Mouse (Mus musculus): ENCODE results near the gene Slc22a4. TPM values are rescaled to one million over a fixed set of nuclear protein-coding genes. Genes with fewer than 3 reads are reported as not detected.

Gene Slc22a4
- total and polyA plus RNA-seq, 3 experiments: 3.5 to 5.8 TPM; not detected in 1

GRCm38 (mm10) chr11:54064412-54064978 lies 36.6 kb upstream of the Slc22a4 start:
- Histone ChIP-seq H3K9ac (ENCODE audit: control insufficient read depth, low read depth, low read length, poor library complexity, severe bottlenecking) (no peak overlapping the region), H3K27ac (ENCODE audit: control insufficient read depth, low read depth, low read length) (no peak overlapping the region), H3K4me3 (ENCODE audit: control insufficient read depth in 1 of 2, insufficient read depth in 1 of 2, low read depth in 2 of 2, low read length in 2 of 2) (no peak overlapping the region), H3K36me3 (ENCODE audit: control insufficient read depth in 1 of 2, insufficient read depth in 2 of 2, low read length in 2 of 2) (no peaks in the 10 kb centered on the region), H3K27me3 (ENCODE audit: control insufficient read depth in 1 of 2, insufficient read depth in 2 of 2, low read length in 2 of 2) (peaks cover 18 to 20% of the 10 kb centered on the region in 2 experiments), H3K4me1 (ENCODE audit: control insufficient read depth in 1 of 2, insufficient read depth in 2 of 2, low read length in 2 of 2) (peaks cover 0 to 2% of the 10 kb centered on the region in 2 experiments; a peak in 1 of 4 replicates), H3K9me3 (replicated peaks; ENCODE audit: insufficient read depth, low read length) (no peaks in the 10 kb centered on the region), H3K79me2 (ENCODE audit: control insufficient read depth, insufficient read depth, low read length, poor library complexity) (no peaks in the 10 kb centered on the region)
- no peak for DNase-seq (ENCODE audit: low read depth, low spot score)
- no peak for TF ChIP-seq SIN3A (IDR thresholded peaks at IDR 0.05; ENCODE audit: low read length)
- no peak for TF ChIP-seq SMC3 (IDR thresholded peaks at IDR 0.05; ENCODE audit: low read depth, low read length)
- TF ChIP-seq GATA1 (IDR thresholded peaks at IDR 0.05; ENCODE audit: low read depth, low read length): peak; percentile 44; the same call in 1 of the 2 replicates
- peak; percentile 56 for TF ChIP-seq USF1 (IDR thresholded peaks at IDR 0.05; ENCODE audit: low read depth, low read length)
- no peak for TF ChIP-seq TBP (IDR thresholded peaks at IDR 0.05; ENCODE audit: low read depth, low read length)
- TF ChIP-seq POLR2AphosphoS2 (IDR thresholded peaks at IDR 0.05; ENCODE audit: low read length): no peak

- peaks cover 8 to 10% of the 10 kb centered on the region in 2 experiments for H3K27me3 ChIP-seq (ENCODE audit: control insufficient read depth in 1 of 2, insufficient read depth in 2 of 2, low read length in 2 of 2)
- H3K79me2 ChIP-seq (ENCODE audit: control insufficient read depth, insufficient read depth, low read length, poor library complexity): no peaks in the 10 kb centered on the region
- no peak for TF ChIP-seq UBTF (IDR thresholded peaks at IDR 0.05; ENCODE audit: borderline replicate concordance, insufficient read depth, low read depth, low read length)
- TF ChIP-seq TBP (IDR thresholded peaks at IDR 0.05; ENCODE audit: low read depth, low read length): no peak
- no peak for TF ChIP-seq MYC (IDR thresholded peaks at IDR 0.05; ENCODE audit: low read depth, low read length)
- no peak for TF ChIP-seq TCF12 (IDR thresholded peaks at IDR 0.05; ENCODE audit: low read depth, low read length)
- TF ChIP-seq MAZ (IDR thresholded peaks at IDR 0.05; ENCODE audit: low read depth, low read length): no peak
- no peak for TF ChIP-seq MAFK (IDR thresholded peaks at IDR 0.05; ENCODE audit: borderline replicate concordance, low read depth, low read length)
- TF ChIP-seq MAX (IDR thresholded peaks at IDR 0.05; ENCODE audit: low read length): no peak
- no peak for TF ChIP-seq ZNF384 (IDR thresholded peaks at IDR 0.05; ENCODE audit: low read depth, low read length)
- no peak for TF ChIP-seq HCFC1 (IDR thresholded peaks at IDR 0.05; ENCODE audit: low read depth, low read length)
- no peak for TF ChIP-seq ETS1 (IDR thresholded peaks at IDR 0.05; ENCODE audit: low read depth, low read length)
- TF ChIP-seq CHD2 (IDR thresholded peaks at IDR 0.05; ENCODE audit: low read length): no peak
- no peak for TF ChIP-seq JUND (IDR thresholded peaks at IDR 0.05; ENCODE audit: low read depth, low read length)
- TF ChIP-seq POLR2A (IDR thresholded peaks at IDR 0.05; ENCODE audit: control insufficient read depth in 1 of 2, insufficient read depth in 1 of 2, low read depth in 1 of 2, low read length in 2 of 2, poor library complexity in 1 of 2): no peak
- no peak for TF ChIP-seq GATA1 (IDR thresholded peaks at IDR 0.05; ENCODE audit: low read depth, low read length)
- TF ChIP-seq POLR2AphosphoS5 (IDR thresholded peaks at IDR 0.05; ENCODE audit: borderline replicate concordance, low read depth, low read length): no peak
- no peak for TF ChIP-seq E2F4 (IDR thresholded peaks at IDR 0.05; ENCODE audit: borderline replicate concordance, low read depth, low read length)
- no peak for TF ChIP-seq ZMIZ1 (IDR thresholded peaks at IDR 0.05; ENCODE audit: low read depth, low read length)
- no peak for TF ChIP-seq BHLHE40 (IDR thresholded peaks at IDR 0.05; ENCODE audit: borderline replicate concordance, low read depth, low read length)
- no peak for TF ChIP-seq ELF1 (IDR thresholded peaks at IDR 0.05; ENCODE audit: low read depth, low read length)
- TF ChIP-seq ZC3H11A (IDR thresholded peaks at IDR 0.05; ENCODE audit: low read depth, low read length): no peak
- H3K4me3 ChIP-seq (ENCODE audit: control insufficient read depth in 1 of 2, insufficient read depth in 1 of 2, low read depth in 2 of 2, low read length in 2 of 2): no peak overlapping the region
- no peak overlapping the region for H3K9ac ChIP-seq (ENCODE audit: control insufficient read depth, low read depth, low read length, poor library complexity, severe bottlenecking)
- H3K36me3 ChIP-seq (ENCODE audit: control insufficient read depth in 1 of 2, insufficient read depth in 2 of 2, low read length in 2 of 2): no peaks in the 10 kb centered on the region
- no peak for DNase-seq (ENCODE audit: low read depth, low spot score)
- H3K9me3 ChIP-seq (replicated peaks; ENCODE audit: insufficient read depth, low read length): no peaks in the 10 kb centered on the region
- H3K27ac ChIP-seq (ENCODE audit: control insufficient read depth, low read depth, low read length): no peak overlapping the region
- H3K4me1 ChIP-seq (ENCODE audit: control insufficient read depth in 1 of 2, insufficient read depth in 2 of 2, low read length in 2 of 2): peaks cover 0 to 2% of the 10 kb centered on the region in 2 experiments; a peak in 1 of 4 replicates
Measured at GRCm38 (mm10) chr11:54063472-54063775, 35.5 kb upstream of the Slc22a4 start.
